Mouse (Mus musculus) MEL (cell line): Measurements from ENCODE around the gene Lypd5. TPM values are rescaled to one million over a fixed set of nuclear protein-coding genes. Genes with fewer than 3 reads are reported as not detected.

Source experiments
- DNase-seq: peaks from one replicate; pipeline ENCODE4 v3.0.0; 2011; ENCODE audit warnings: low read depth, low spot score
- H3K27ac ChIP-seq: 2 replicates; pipeline ENCODE4 v1.5.1; 2012; ENCODE audit warnings: low read depth, mild to moderate bottlenecking, control low read depth, low read length, moderate library complexity; ENCODE audit not compliant: control insufficient read depth
- H3K27me3 ChIP-seq, 2 experiments: fragments of 150-350 bp in 1 of 2; sonication (generic) in 1 of 2; 2 replicates each; pipeline ENCODE4 v1.6.1; 2012; ENCODE audit warnings: low read length in 2 of 2, mild to moderate bottlenecking in 2 of 2, improper control_type of control experiment in 1 of 2, moderate library complexity in 1 of 2; ENCODE audit not compliant: insufficient read depth in 2 of 2, control insufficient read depth in 1 of 2
- H3K36me3 ChIP-seq, 2 experiments: 2 replicates each; pipeline ENCODE4 v1.6.1; 2012 to 2014; ENCODE audit warnings: low read length in 2 of 2, improper control_type of control experiment in 1 of 2, inconsistent platforms in 1 of 2, mild to moderate bottlenecking in 1 of 2; ENCODE audit not compliant: insufficient read depth in 2 of 2, control insufficient read depth in 1 of 2
- H3K4me1 ChIP-seq, 2 experiments: fragments of 150-350 bp in 1 of 2; sonication (generic) in 1 of 2; 2 replicates each; pipeline ENCODE4 v1.6.1; 2012; ENCODE audit warnings: low read length in 2 of 2, improper control_type of control experiment in 1 of 2, mild to moderate bottlenecking in 1 of 2; ENCODE audit not compliant: insufficient read depth in 2 of 2, control insufficient read depth in 1 of 2
- H3K4me3 ChIP-seq, 2 experiments: fragments of 150-350 bp in 1 of 2; sonication (generic) in 1 of 2; 2 replicates each; pipeline ENCODE4 v1.5.1; 2012; ENCODE audit warnings: low read depth in 2 of 2, low read length in 2 of 2, mild to moderate bottlenecking in 2 of 2, moderate library complexity in 2 of 2, control low read depth in 1 of 2, improper control_type of control experiment in 1 of 2; ENCODE audit not compliant: control insufficient read depth in 1 of 2, insufficient read depth in 1 of 2
- H3K79me2 ChIP-seq: 2 replicates; pipeline ENCODE4 v1.6.1; 2012; ENCODE audit warnings: mild to moderate bottlenecking, low read length, moderate library complexity; ENCODE audit not compliant: control insufficient read depth, poor library complexity, insufficient read depth
- H3K9ac ChIP-seq: 2 replicates; pipeline ENCODE4 v1.6.1; 2012; ENCODE audit warnings: low read depth, mild to moderate bottlenecking, control low read depth, low read length, moderate library complexity; ENCODE audit not compliant: control insufficient read depth, poor library complexity, severe bottlenecking
- H3K9me3 ChIP-seq: fragments of 150-350 bp; sonication (generic); replicated peaks from 2 replicates; pipeline ENCODE4 v1.6.1; 2012; ENCODE audit warnings: mild to moderate bottlenecking, low read length, improper control_type of control experiment, moderate library complexity; ENCODE audit not compliant: insufficient read depth
- CHD1 ChIP-seq: IDR thresholded peaks from 2 replicates; pipeline ENCODE4 v1.6.1; 2012; ENCODE audit warnings: low read depth, mild to moderate bottlenecking, inconsistent platforms, low read length, improper control_type of control experiment
- CHD2 ChIP-seq: IDR thresholded peaks from 2 replicates; pipeline ENCODE4 v1.6.1; 2011; ENCODE audit warnings: low read length, improper control_type of control experiment
- CTCF ChIP-seq, 3 experiments: IDR thresholded peaks in 2 of 3; conservative IDR thresholded peaks in 1 of 3; 2 replicates each; pipeline ENCODE4 v1.5.1; 2011 to 2012; ENCODE audit warnings: low read length in 3 of 3, low read depth in 2 of 3, mild to moderate bottlenecking in 2 of 3, improper control_type of control experiment in 1 of 3, inconsistent platforms in 1 of 3, mixed read lengths in 1 of 3, moderate library complexity in 1 of 3; ENCODE audit not compliant: control insufficient read depth in 1 of 3, insufficient read depth in 1 of 3, poor library complexity in 1 of 3, severe bottlenecking in 1 of 3
- E2F4 ChIP-seq: IDR thresholded peaks from 2 replicates; pipeline ENCODE4 v1.6.1; 2011; ENCODE audit warnings: low read depth, low read length, improper control_type of control experiment, borderline replicate concordance
- ELF1 ChIP-seq: IDR thresholded peaks from 2 replicates; pipeline ENCODE4 v1.6.1; 2014; ENCODE audit warnings: low read depth, mild to moderate bottlenecking, inconsistent platforms, low read length, improper control_type of control experiment, moderate library complexity
- EP300 ChIP-seq, 2 experiments: IDR thresholded peaks; 2 replicates each; pipeline ENCODE4 v1.6.1; 2011; ENCODE audit warnings: improper control_type of control experiment in 2 of 2, low read length in 2 of 2, low read depth in 1 of 2, mild to moderate bottlenecking in 1 of 2
- GABPA ChIP-seq: IDR thresholded peaks from 2 replicates; pipeline ENCODE4 v1.6.1; 2012; ENCODE audit warnings: low read depth, mild to moderate bottlenecking, inconsistent platforms, low read length, improper control_type of control experiment, moderate library complexity
- HCFC1 ChIP-seq: IDR thresholded peaks from 2 replicates; pipeline ENCODE4 v1.6.1; 2012; ENCODE audit warnings: low read depth, mild to moderate bottlenecking, inconsistent platforms, low read length, improper control_type of control experiment, moderate library complexity
- JUND ChIP-seq: IDR thresholded peaks from 2 replicates; pipeline ENCODE4 v1.6.1; 2011; ENCODE audit warnings: low read depth, mild to moderate bottlenecking, improper control_type of control experiment, low read length
- MAFK ChIP-seq: IDR thresholded peaks from 2 replicates; pipeline ENCODE4 v1.6.1; 2011; ENCODE audit warnings: low read depth, mild to moderate bottlenecking, low read length, improper control_type of control experiment, borderline replicate concordance
- MAX ChIP-seq: IDR thresholded peaks from 2 replicates; pipeline ENCODE4 v1.6.1; 2011; ENCODE audit warnings: low read length, improper control_type of control experiment
- MAZ ChIP-seq: IDR thresholded peaks from 2 replicates; pipeline ENCODE4 v1.6.1; 2012; ENCODE audit warnings: low read depth, mild to moderate bottlenecking, inconsistent platforms, low read length, improper control_type of control experiment
- MEF2A ChIP-seq: IDR thresholded peaks from 2 replicates; pipeline ENCODE4 v1.6.1; 2014; ENCODE audit warnings: low read depth, mild to moderate bottlenecking, inconsistent platforms, low read length, improper control_type of control experiment; ENCODE audit not compliant: poor library complexity, insufficient replicate concordance, severe bottlenecking; ENCODE audit errors: extremely low read depth
- MYB ChIP-seq: IDR thresholded peaks from 2 replicates; pipeline ENCODE4 v1.6.1; 2011; ENCODE audit warnings: mild to moderate bottlenecking, low read depth, low read length, improper control_type of control experiment
- MYC ChIP-seq: IDR thresholded peaks from 2 replicates; pipeline ENCODE4 v1.6.1; 2011; ENCODE audit warnings: low read depth, mild to moderate bottlenecking, low read length, improper control_type of control experiment, moderate library complexity
- NRF1 ChIP-seq: IDR thresholded peaks from 2 replicates; pipeline ENCODE4 v1.6.1; 2014; ENCODE audit warnings: low read depth, mild to moderate bottlenecking, inconsistent platforms, low read length, improper control_type of control experiment, moderate library complexity; ENCODE audit not compliant: poor library complexity, insufficient read depth, severe bottlenecking
- POLR2A ChIP-seq, 2 experiments: IDR thresholded peaks; 2 replicates each; pipeline ENCODE4 v1.6.1; 2011 to 2012; ENCODE audit warnings: low read length in 2 of 2, mild to moderate bottlenecking in 2 of 2, control low read depth in 1 of 2, improper control_type of control experiment in 1 of 2, low read depth in 1 of 2, moderate library complexity in 1 of 2; ENCODE audit not compliant: control insufficient read depth in 1 of 2, insufficient read depth in 1 of 2, poor library complexity in 1 of 2
- POLR2AphosphoS2 ChIP-seq: IDR thresholded peaks from 2 replicates; pipeline ENCODE4 v1.6.1; 2011; ENCODE audit warnings: low read length, improper control_type of control experiment
- POLR2AphosphoS5 ChIP-seq: IDR thresholded peaks from 2 replicates; pipeline ENCODE4 v1.6.1; 2012; ENCODE audit warnings: low read depth, borderline replicate concordance, mild to moderate bottlenecking, inconsistent platforms, low read length, moderate library complexity, mixed read lengths
- RAD21 ChIP-seq: IDR thresholded peaks from 2 replicates; pipeline ENCODE4 v1.6.1; 2011; ENCODE audit warnings: mild to moderate bottlenecking, low read depth, low read length, improper control_type of control experiment
- RCOR1 ChIP-seq: IDR thresholded peaks from 2 replicates; pipeline ENCODE4 v1.6.1; 2012; ENCODE audit warnings: low read depth, mild to moderate bottlenecking, inconsistent platforms, low read length, improper control_type of control experiment
- SMC3 ChIP-seq: IDR thresholded peaks from 2 replicates; pipeline ENCODE4 v1.6.1; 2011; ENCODE audit warnings: low read depth, low read length, improper control_type of control experiment
- TAL1 ChIP-seq: IDR thresholded peaks from 2 replicates; pipeline ENCODE4 v1.6.1; 2012; ENCODE audit warnings: mild to moderate bottlenecking, inconsistent platforms, low read length, moderate library complexity, mixed read lengths
- TCF12 ChIP-seq: IDR thresholded peaks from 2 replicates; pipeline ENCODE4 v1.6.1; 2014; ENCODE audit warnings: low read depth, mild to moderate bottlenecking, inconsistent platforms, low read length, improper control_type of control experiment, moderate library complexity
- USF2 ChIP-seq, 2 experiments: IDR thresholded peaks; 2 replicates each; pipeline ENCODE4 v1.6.1; 2011 to 2012; ENCODE audit warnings: improper control_type of control experiment in 2 of 2, low read length in 2 of 2, borderline replicate concordance in 1 of 2, inconsistent platforms in 1 of 2, low read depth in 1 of 2, mild to moderate bottlenecking in 1 of 2; ENCODE audit not compliant: insufficient read depth in 1 of 2
- ZC3H11A ChIP-seq: IDR thresholded peaks from 2 replicates; pipeline ENCODE4 v1.6.1; 2012; ENCODE audit warnings: low read depth, mild to moderate bottlenecking, inconsistent platforms, low read length, improper control_type of control experiment
- ZMIZ1 ChIP-seq: IDR thresholded peaks from 2 replicates; pipeline ENCODE4 v1.6.1; 2012; ENCODE audit warnings: low read depth, mild to moderate bottlenecking, inconsistent platforms, low read length, improper control_type of control experiment, moderate library complexity
- ZNF384 ChIP-seq: IDR thresholded peaks from 2 replicates; pipeline ENCODE4 v1.6.1; 2012; ENCODE audit warnings: low read depth, mild to moderate bottlenecking, inconsistent platforms, low read length, improper control_type of control experiment
- polyA plus RNA-seq, 2 experiments: library from polyadenylated mRNA; stranded (reverse) in 1 of 2; unstranded in 1 of 2; fragments of >175 nt in 1 of 2; fragments of >200 nt in 1 of 2; gene quantifications; 2 replicates each; pipeline versions ENCODE4 v1.2.1 to v1.2.4; 2012; ENCODE audit warnings: low replicate concordance in 2 of 2, low read depth in 1 of 2; ENCODE audit not compliant: insufficient read length in 2 of 2, insufficient read depth in 1 of 2, missing spikeins in 1 of 2
- total RNA-seq: library from RNA; depleted of rRNA; stranded (reverse); fragments of 300-350 nt; gene quantifications from 2 replicates; pipeline ENCODE4 v1.2.3, GENCODE M21; 2012

Gene Lypd5
- total and polyA plus RNA-seq, 3 experiments, result not detected

- peak overlapping the region; percentile 29; the same call in 1 of the 2 replicates for H3K27ac ChIP-seq
- peaks cover under 1% of the 10 kb centered on the region for H3K79me2 ChIP-seq
- no peak for TF ChIP-seq MEF2A
- TF ChIP-seq USF2 (IDR thresholded peaks at IDR 0.05; ENCODE audit: borderline replicate concordance in 1 of 2, insufficient read depth in 1 of 2, low read depth in 1 of 2, low read length in 2 of 2), result no peak
- no peak for TF ChIP-seq ZNF384
- TF ChIP-seq NRF1, result no peak
- TF ChIP-seq JUND, result no peak
- peak; percentile 91 for TF ChIP-seq TAL1
- no peak for TF ChIP-seq POLR2AphosphoS5
- no peak for TF ChIP-seq CHD2
- peak; percentile 31; the same call in 1 of the 2 replicates for TF ChIP-seq TCF12
- TF ChIP-seq ELF1, result no peak
- TF ChIP-seq E2F4, result no peak
- TF ChIP-seq POLR2AphosphoS2, result no peak
- peaks cover 14 to 43% of the 10 kb centered on the region in 2 experiments for H3K36me3 ChIP-seq
- no peak overlapping the region for H3K4me3 ChIP-seq
- H3K9me3 ChIP-seq, result no peaks in the 10 kb centered on the region
- H3K4me1 ChIP-seq, result peaks cover 8 to 49% of the 10 kb centered on the region in 2 experiments
- H3K9ac ChIP-seq, result no peak overlapping the region
- peak; percentile 53 for DNase-seq
- no peaks in the 10 kb centered on the region for H3K27me3 ChIP-seq
Measured at GRCm38 (mm10) chr7:24384070-24384469, 35.1 kb downstream of the Lypd5 start.

GRCm38 (mm10) chr7:24384827-24385226, 35.8 kb downstream of the Lypd5 start:
- TF ChIP-seq MYC (no peak), ZNF384 (no peak), POLR2A (IDR thresholded peaks at IDR 0.05; ENCODE audit: control insufficient read depth in 1 of 2, insufficient read depth in 1 of 2, low read depth in 1 of 2, low read length in 2 of 2, poor library complexity in 1 of 2) (no peak), ELF1 (no peak), RCOR1 (no peak), CHD1 (no peak), ZC3H11A (peak; percentile 24; the same call in 1 of the 2 replicates), NRF1 (no peak), MAZ (no peak), GABPA (no peak), ZMIZ1 (no peak), MYB (no peak), CHD2 (no peak), MAX (no peak), POLR2AphosphoS2 (no peak), EP300 (IDR thresholded peaks at IDR 0.05; ENCODE audit: low read depth in 1 of 2, low read length in 2 of 2) (no peak), RAD21 (peak; percentile 43), POLR2AphosphoS5 (no peak), SMC3 (peak; percentile 60), MEF2A (no peak), HCFC1 (no peak), USF2 (IDR thresholded peaks at IDR 0.05; ENCODE audit: borderline replicate concordance in 1 of 2, insufficient read depth in 1 of 2, low read depth in 1 of 2, low read length in 2 of 2) (no peak), TAL1 (no peak), CTCF (IDR thresholded peaks at IDR 0.05 in 2 of 3, conservative IDR thresholded peaks at IDR 0.05 in 1 of 3; ENCODE audit: control insufficient read depth in 1 of 3, insufficient read depth in 1 of 3, low read depth in 2 of 3, low read length in 3 of 3, poor library complexity in 1 of 3, severe bottlenecking in 1 of 3) (peak; percentile 74 to 95 (median 79)), MAFK (no peak), JUND (no peak), E2F4 (no peak)
- TF ChIP-seq, all 39 proteins: peak for 4
- Histone ChIP-seq H3K27ac (peak overlapping the region; percentile 81; the same call in 1 of the 2 replicates), H3K79me2 (no peaks in the 10 kb centered on the region; the same call in 1 of the 2 replicates), H3K9me3 (no peaks in the 10 kb centered on the region), H3K9ac (no peak overlapping the region), H3K4me3 (no peak overlapping the region), H3K36me3 (peaks cover 12 to 39% of the 10 kb centered on the region in 2 experiments), H3K27me3 (no peaks in the 10 kb centered on the region), H3K4me1 (peaks cover 8 to 52% of the 10 kb centered on the region in 2 experiments)
- peak; percentile 72 for DNase-seq
